Mouse (Mus musculus) forebrain, embryonic 16.5 days (tissue): ENCODE measurements at regions not wholly inside any gene's neighbourhood (a gene's known extent, or its start where the extent isn't known, plus 50 kb on each side); places are given as distances from the start of the nearest gene placed in this dataset.
"Not testable (repeated sequence)": the region's sequence is repeated elsewhere in the genome, so short reads cannot be mapped to it uniquely, and the experiment has no call there.

Source experiments
- ATAC-seq: fragments of 200-750 bp; cut with Nextera tagmentation; 2 replicates; pipeline ENCODE4 v1.8.0; 2017; ENCODE audit warnings: mild to moderate bottlenecking, moderate library complexity
- H3K27ac ChIP-seq: fragments of 300-500 bp; sonication (generic); 2 replicates; pipeline ENCODE4 v1.5.1; 2014; ENCODE audit warnings: low read length, control low read depth
- H3K27me3 ChIP-seq: fragments of 300-500 bp; sonication (generic); replicated peaks from 2 replicates; pipeline ENCODE4 v1.6.1; 2014; ENCODE audit warnings: low read length; ENCODE audit not compliant: control insufficient read depth, insufficient read depth
- H3K36me3 ChIP-seq: fragments of 300-500 bp; sonication (generic); 2 replicates; pipeline ENCODE4 v1.6.1; 2014; ENCODE audit not compliant: control insufficient read depth, insufficient read depth
- H3K4me1 ChIP-seq: fragments of 300-500 bp; sonication (generic); replicated peaks from 2 replicates; pipeline ENCODE4 v1.6.1; 2014; ENCODE audit warnings: low read length; ENCODE audit not compliant: control insufficient read depth, insufficient read depth
- H3K4me2 ChIP-seq: fragments of 300-500 bp; sonication (generic); 2 replicates; pipeline ENCODE4 v1.6.1; 2014; ENCODE audit warnings: mild to moderate bottlenecking, low read length, control low read depth
- H3K4me3 ChIP-seq: fragments of 300-500 bp; sonication (generic); replicated peaks from 2 replicates; pipeline ENCODE4 v1.5.1; 2014; ENCODE audit warnings: mild to moderate bottlenecking, low read length, control low read depth
- H3K9ac ChIP-seq: fragments of 300-500 bp; sonication (generic); replicated peaks from 2 replicates; pipeline ENCODE4 v1.6.1; 2014; ENCODE audit warnings: low read depth, low read length, control low read depth
- H3K9me3 ChIP-seq: fragments of 300-500 bp; sonication (generic); 2 replicates; pipeline ENCODE4 v1.6.1; 2016; ENCODE audit warnings: low read length; ENCODE audit not compliant: control insufficient read depth
- WGBS: fragments of 180-500 bp; shearing (Covaris S2); extraction: QIAGEN DNeasy Blood & Tissue Kit; methylation state at CpG from one replicate; pipeline ENCODE4 v1.1.7; 2014; 5-methylcytosine and 5-hydroxymethylcytosine counted together

- no peak overlapping the region for H3K4me3 ChIP-seq
- no peaks in the 10 kb centered on the region for H3K27me3 ChIP-seq
- no peak overlapping the region for H3K27ac ChIP-seq
- ATAC-seq: no peak
- WGBS: 86% methylated on average over 9 of the region's 9 CpGs
- no peaks in the 10 kb centered on the region for H3K9me3 ChIP-seq
- H3K4me2 ChIP-seq: no peak overlapping the region
- no peaks in the 10 kb centered on the region for H3K4me1 ChIP-seq
- no peak overlapping the region for H3K9ac ChIP-seq
- H3K36me3 ChIP-seq: no peaks in the 10 kb centered on the region
These were observed 181.1 kb upstream of the Klf14 start for GRCm38 (mm10) chr6:31140000-31140399.

- no peak overlapping the region for H3K9ac ChIP-seq
- no peaks in the 10 kb centered on the region for H3K36me3 ChIP-seq
- H3K4me2 ChIP-seq: no peak overlapping the region
- H3K4me3 ChIP-seq: no peak overlapping the region
- H3K27ac ChIP-seq: no peak overlapping the region
- H3K27me3 ChIP-seq: no peaks in the 10 kb centered on the region
- no peak for ATAC-seq
- no peaks in the 10 kb centered on the region for H3K9me3 ChIP-seq
- WGBS: 85% methylated on average over 5 of the region's 5 CpGs
- no peaks in the 10 kb centered on the region for H3K4me1 ChIP-seq
These were observed 181.7 kb upstream of the Klf14 start for GRCm38 (mm10) chr6:31140593-31140992.

- H3K4me3 ChIP-seq: no peak overlapping the region
- ATAC-seq: no peak
- H3K36me3 ChIP-seq: no peaks in the 10 kb centered on the region
- no peak overlapping the region for H3K4me2 ChIP-seq
- H3K9me3 ChIP-seq: no peaks in the 10 kb centered on the region
- H3K9ac ChIP-seq: no peak overlapping the region
- H3K27ac ChIP-seq: no peak overlapping the region
- no peaks in the 10 kb centered on the region for H3K4me1 ChIP-seq
- H3K27me3 ChIP-seq: no peaks in the 10 kb centered on the region
- 76% methylated on average over 6 of the region's 6 CpGs for WGBS
These were observed 182.6 kb upstream of the Klf14 start for GRCm38 (mm10) chr6:31141486-31141885.

- H3K4me3 ChIP-seq, H3K4me2 ChIP-seq, H3K9ac ChIP-seq, H3K9me3 ChIP-seq, ATAC-seq, H3K27ac ChIP-seq, H3K4me1 ChIP-seq, H3K27me3 ChIP-seq, H3K36me3 ChIP-seq: not testable (repeated sequence)
- whole genome bisulfite sequencing: 93% methylated on average over 15 of the region's 15 CpGs
These were observed 183.7 kb upstream of the Klf14 start for GRCm38 (mm10) chr6:31142479-31143007.

GRCm38 (mm10) chr6:31145687-31146086, 186.8 kb upstream of the Klf14 start:
- Histone ChIP-seq H3K9me3 (no peaks in the 10 kb centered on the region), H3K4me3 (no peak overlapping the region), H3K27ac (no peak overlapping the region), H3K4me2 (no peak overlapping the region), H3K27me3 (no peaks in the 10 kb centered on the region), H3K9ac (no peak overlapping the region), H3K36me3 (no peaks in the 10 kb centered on the region), H3K4me1 (no peaks in the 10 kb centered on the region)
- ATAC-seq: no peak
- 89% methylated on average over 10 of the region's 10 CpGs for WGBS

GRCm38 (mm10) chr6:31146779-31147178, 187.9 kb upstream of the Klf14 start:
- Histone ChIP-seq H3K27me3 (no peaks in the 10 kb centered on the region), H3K4me1 (no peaks in the 10 kb centered on the region), H3K36me3 (no peaks in the 10 kb centered on the region), H3K9me3 (no peaks in the 10 kb centered on the region), H3K27ac (no peak overlapping the region), H3K9ac (no peak overlapping the region), H3K4me2 (no peak overlapping the region), H3K4me3 (no peak overlapping the region)
- WGBS: 41% methylated on average over 5 of the region's 5 CpGs
- no peak for ATAC-seq

- Histone ChIP-seq H3K27me3 (no peaks in the 10 kb centered on the region), H3K27ac (no peak overlapping the region), H3K36me3 (no peaks in the 10 kb centered on the region), H3K4me2 (no peak overlapping the region), H3K4me1 (no peaks in the 10 kb centered on the region), H3K9ac (no peak overlapping the region), H3K4me3 (no peak overlapping the region), H3K9me3 (no peaks in the 10 kb centered on the region)
- 87% methylated on average over 10 of the region's 10 CpGs for WGBS
- ATAC-seq: no peak
These were observed 188.8 kb upstream of the Klf14 start for GRCm38 (mm10) chr6:31147682-31148081.

- H3K27ac ChIP-seq: no peak overlapping the region
- no peak overlapping the region for H3K4me2 ChIP-seq
- H3K36me3 ChIP-seq: no peaks in the 10 kb centered on the region
- H3K9me3 ChIP-seq: no peaks in the 10 kb centered on the region
- no peaks in the 10 kb centered on the region for H3K4me1 ChIP-seq
- no peaks in the 10 kb centered on the region for H3K27me3 ChIP-seq
- H3K4me3 ChIP-seq: no peak overlapping the region
- ATAC-seq: no peak
- 65% methylated on average over 8 of the region's 8 CpGs for WGBS
- H3K9ac ChIP-seq: no peak overlapping the region
These were observed 189.5 kb upstream of the Klf14 start for GRCm38 (mm10) chr6:31148311-31148856.

- Histone ChIP-seq H3K27me3 (no peaks in the 10 kb centered on the region), H3K4me3 (no peak overlapping the region), H3K27ac (no peak overlapping the region), H3K9ac (no peak overlapping the region), H3K4me2 (no peak overlapping the region), H3K36me3 (no peaks in the 10 kb centered on the region), H3K4me1 (no peaks in the 10 kb centered on the region), H3K9me3 (no peaks in the 10 kb centered on the region)
- WGBS: 94% methylated on average over 6 of the region's 6 CpGs
- no peak for ATAC-seq
These were observed 190.3 kb upstream of the Klf14 start for GRCm38 (mm10) chr6:31149164-31149563.

GRCm38 (mm10) chr6:31150416-31150815, 191.5 kb upstream of the Klf14 start:
- Histone ChIP-seq H3K4me2 (no peak overlapping the region), H3K9me3 (no peaks in the 10 kb centered on the region), H3K27ac (no peak overlapping the region), H3K27me3 (no peaks in the 10 kb centered on the region), H3K36me3 (no peaks in the 10 kb centered on the region), H3K4me3 (no peak overlapping the region), H3K9ac (no peak overlapping the region), H3K4me1 (peaks cover 4% of the 10 kb centered on the region)
- WGBS: 92% methylated on average over 8 of the region's 8 CpGs
- no peak for ATAC-seq
